Mouse (Mus musculus) CH12.LX (cell line): ENCODE measurements at regions not wholly inside any gene's neighbourhood (a gene's known extent, or its start where the extent isn't known, plus 50 kb on each side); places are given as distances from the start of the nearest gene placed in this dataset.

ENCODE experiments used
- DNase-seq: peaks from one replicate; pipeline ENCODE4 v3.0.0-alpha.2; 2013; ENCODE audit errors: extremely low read depth
- H3K27ac ChIP-seq: 2 replicates; pipeline ENCODE4 v1.5.1; 2012; ENCODE audit warnings: low read depth, mild to moderate bottlenecking, control low read depth, moderate library complexity; ENCODE audit not compliant: insufficient read depth
- H3K27me3 ChIP-seq: replicated peaks from 2 replicates; pipeline ENCODE3; 2012; ENCODE audit warnings: inconsistent platforms
- H3K36me3 ChIP-seq, 2 experiments: replicated peaks in 1 of 2; 2 replicates each; pipeline versions ENCODE3 to v1.6.1; 2012; ENCODE audit warnings: inconsistent platforms in 1 of 2, low read length in 1 of 2, mild to moderate bottlenecking in 1 of 2, mixed read lengths in 1 of 2, moderate library complexity in 1 of 2; ENCODE audit not compliant: control insufficient read depth in 1 of 2, insufficient read depth in 1 of 2
- H3K4me1 ChIP-seq, 2 experiments: 2 replicates each; pipeline ENCODE4 v1.6.1; 2012; ENCODE audit warnings: inconsistent platforms in 1 of 2, moderate library complexity in 1 of 2; ENCODE audit not compliant: insufficient read depth in 2 of 2, control insufficient read depth in 1 of 2
- H3K4me2 ChIP-seq: 2 replicates; pipeline ENCODE4 v1.6.1; 2012; ENCODE audit warnings: low read depth, mild to moderate bottlenecking, control low read depth; ENCODE audit not compliant: poor library complexity, insufficient read depth, severe bottlenecking
- H3K4me3 ChIP-seq, 3 experiments: fragments of 150-350 bp in 1 of 3; sonication (generic) in 1 of 3; replicated peaks in 1 of 3; 2 replicates each; pipeline versions ENCODE3 to v1.5.1; 2011 to 2012; ENCODE audit warnings: low read depth in 2 of 3, low read length in 2 of 3, mild to moderate bottlenecking in 2 of 3, moderate library complexity in 2 of 3, control low read depth in 1 of 3, improper control_type of control experiment in 1 of 3, inconsistent platforms in 1 of 3, mixed read lengths in 1 of 3; ENCODE audit not compliant: poor library complexity in 1 of 3
- H3K79me2 ChIP-seq: replicated peaks from 2 replicates; pipeline ENCODE4 v1.6.1; 2012; ENCODE audit warnings: mild to moderate bottlenecking, moderate library complexity; ENCODE audit not compliant: control insufficient read depth, poor library complexity, insufficient read depth, severe bottlenecking; ENCODE audit errors: extremely low read depth
- H3K9ac ChIP-seq: 2 replicates; pipeline ENCODE4 v1.6.1; 2012; ENCODE audit warnings: low read depth, mild to moderate bottlenecking, control low read depth, moderate library complexity; ENCODE audit not compliant: insufficient read depth
- H3K9me3 ChIP-seq: replicated peaks from 2 replicates; pipeline ENCODE3; 2012; ENCODE audit warnings: low read length, inconsistent platforms, mixed read lengths
- BHLHE40 ChIP-seq: IDR thresholded peaks from 2 replicates; pipeline ENCODE4 v1.6.1; 2011; ENCODE audit warnings: mild to moderate bottlenecking, low read depth, low read length, improper control_type of control experiment
- CHD1 ChIP-seq: IDR thresholded peaks from 2 replicates; pipeline ENCODE4 v1.6.1; 2012; ENCODE audit warnings: low read depth, low read length, improper control_type of control experiment, inconsistent platforms
- E2F4 ChIP-seq: IDR thresholded peaks from 2 replicates; pipeline ENCODE4 v1.6.1; 2011; ENCODE audit warnings: low read depth, low read length, improper control_type of control experiment; ENCODE audit not compliant: insufficient replicate concordance
- ELF1 ChIP-seq: IDR thresholded peaks from 2 replicates; pipeline ENCODE4 v1.6.1; 2014; ENCODE audit warnings: low read depth, mild to moderate bottlenecking, inconsistent platforms, low read length, improper control_type of control experiment
- EP300 ChIP-seq: IDR thresholded peaks from 2 replicates; pipeline ENCODE4 v1.6.1; 2011; ENCODE audit warnings: low read length, improper control_type of control experiment
- ETS1 ChIP-seq: conservative IDR thresholded peaks from 2 replicates; pipeline ENCODE4 v1.6.1; 2012; ENCODE audit warnings: low read depth, mild to moderate bottlenecking, inconsistent platforms, low read length, improper control_type of control experiment, moderate library complexity
- IRF4 ChIP-seq: IDR thresholded peaks from 2 replicates; pipeline ENCODE4 v1.6.1; 2014; ENCODE audit warnings: low read depth, mild to moderate bottlenecking, inconsistent platforms, low read length, improper control_type of control experiment
- JUN ChIP-seq: IDR thresholded peaks from 2 replicates; pipeline ENCODE4 v1.6.1; 2011; ENCODE audit warnings: low read depth, mild to moderate bottlenecking, low read length, improper control_type of control experiment, moderate library complexity; ENCODE audit not compliant: insufficient read depth
- JUND ChIP-seq: conservative IDR thresholded peaks from 2 replicates; pipeline ENCODE4 v1.6.1; 2011; ENCODE audit warnings: low read depth, low read length, improper control_type of control experiment
- KAT2A ChIP-seq: IDR thresholded peaks from 2 replicates; pipeline ENCODE4 v1.6.1; 2012; ENCODE audit warnings: low read length, improper control_type of control experiment, inconsistent platforms; ENCODE audit not compliant: insufficient replicate concordance
- MAZ ChIP-seq: IDR thresholded peaks from 2 replicates; pipeline ENCODE4 v1.6.1; 2012; ENCODE audit warnings: low read depth, mild to moderate bottlenecking, inconsistent platforms, low read length, improper control_type of control experiment, moderate library complexity
- MXI1 ChIP-seq: IDR thresholded peaks from 2 replicates; pipeline ENCODE4 v1.6.1; 2011; ENCODE audit warnings: mild to moderate bottlenecking, low read depth, low read length, improper control_type of control experiment
- MYC ChIP-seq: IDR thresholded peaks from 2 replicates; pipeline ENCODE4 v1.6.1; 2011; ENCODE audit warnings: low read depth, mild to moderate bottlenecking, improper control_type of control experiment, low read length
- NELFE ChIP-seq: IDR thresholded peaks from 2 replicates; pipeline ENCODE4 v1.6.1; 2011; ENCODE audit warnings: low read depth, low read length, improper control_type of control experiment
- PAX5 ChIP-seq: IDR thresholded peaks from 2 replicates; pipeline ENCODE4 v1.6.1; 2012; ENCODE audit warnings: low read length, inconsistent platforms, mixed read lengths
- POLR2A ChIP-seq: IDR thresholded peaks from 2 replicates; pipeline ENCODE4 v1.6.1; 2011; ENCODE audit warnings: low read depth, mild to moderate bottlenecking, improper control_type of control experiment, low read length
- POLR2AphosphoS2 ChIP-seq: IDR thresholded peaks from 2 replicates; pipeline ENCODE4 v1.6.1; 2011; ENCODE audit warnings: low read depth, low read length, improper control_type of control experiment
- RAD21 ChIP-seq: IDR thresholded peaks from 2 replicates; pipeline ENCODE4 v1.6.1; 2011; ENCODE audit warnings: low read depth, mild to moderate bottlenecking, low read length, improper control_type of control experiment, moderate library complexity
- RCOR1 ChIP-seq: conservative IDR thresholded peaks from 2 replicates; pipeline ENCODE4 v1.6.1; 2012; ENCODE audit warnings: low read depth, mild to moderate bottlenecking, inconsistent platforms, low read length, improper control_type of control experiment
- SIN3A ChIP-seq: IDR thresholded peaks from 2 replicates; pipeline ENCODE4 v1.6.1; 2012; ENCODE audit warnings: low read length, improper control_type of control experiment, inconsistent platforms
- SMC3 ChIP-seq: IDR thresholded peaks from 2 replicates; pipeline ENCODE4 v1.6.1; 2011; ENCODE audit warnings: low read depth, low read length, improper control_type of control experiment
- TCF12 ChIP-seq: IDR thresholded peaks from 2 replicates; pipeline ENCODE4 v1.6.1; 2014; ENCODE audit warnings: low read depth, mild to moderate bottlenecking, inconsistent platforms, low read length, improper control_type of control experiment
- USF1 ChIP-seq: IDR thresholded peaks from 2 replicates; pipeline ENCODE4 v1.6.1; 2014; ENCODE audit warnings: low read depth, mild to moderate bottlenecking, inconsistent platforms, low read length, improper control_type of control experiment
- ZMIZ1 ChIP-seq: IDR thresholded peaks from 2 replicates; pipeline ENCODE4 v1.6.1; 2012; ENCODE audit warnings: low read depth, mild to moderate bottlenecking, inconsistent platforms, low read length, improper control_type of control experiment
- ZNF384 ChIP-seq: IDR thresholded peaks from 2 replicates; pipeline ENCODE4 v1.6.1; 2012; ENCODE audit warnings: low read depth, low read length, improper control_type of control experiment, inconsistent platforms
- dilution Hi-C: fragments of 300-500 bp; cut with MboI; formaldehyde crosslinking; loops from 2 replicates; pipeline ENCODE4 v1.14.3; 2020; ENCODE audit warnings: low sequenced_read_pairs; ENCODE audit not compliant: extremely low pct_unique_long_range_greater_than_20kb, extremely low pct_ligation_motif_present
- in situ Hi-C: fragments of 300-500 bp; cut with MboI; formaldehyde crosslinking; loops from 3 replicates; pipeline ENCODE4 v1.14.3; 2019; ENCODE audit warnings: low sequenced_read_pairs, low pct_ligation_motif_present, low pct_unique_long_range_greater_than_20kb, mixed read lengths

DNA sequence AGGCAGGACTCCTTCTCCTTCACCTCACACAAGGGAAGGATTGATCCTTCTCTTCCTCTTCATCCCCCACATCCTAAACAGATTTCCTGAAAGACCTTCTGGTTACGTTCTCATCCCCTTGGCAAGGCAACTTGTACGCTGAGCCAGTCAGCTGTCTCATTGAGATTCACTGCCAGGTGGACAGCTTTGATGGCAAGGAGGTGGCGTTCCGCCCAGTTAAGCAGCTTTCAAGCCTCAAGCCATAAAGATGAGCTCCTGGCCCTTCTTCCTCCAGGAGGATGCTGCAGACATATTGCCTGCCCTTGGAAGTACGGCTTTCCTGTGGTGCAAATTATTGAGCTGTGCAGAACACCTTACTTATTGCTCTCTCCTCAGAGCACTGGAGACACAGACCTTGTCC is 494.8 kb upstream of the Mpdz start:
- dilution Hi-C loops = no loop called here
- Histone ChIP-seq H3K27ac (no peak overlapping the region), H3K4me2 (no peak overlapping the region), H3K9ac (no peak overlapping the region), H3K4me3 (no peak overlapping the region), H3K4me1 (no peaks in the 10 kb centered on the region), H3K27me3 (no peaks in the 10 kb centered on the region), H3K36me3 (no peaks in the 10 kb centered on the region), H3K79me2 (no peaks in the 10 kb centered on the region), H3K9me3 (no peaks in the 10 kb centered on the region)
- TF ChIP-seq TCF12 (no peak), NELFE (no peak), KAT2A (no peak), ZMIZ1 (no peak), MYC (no peak), ELF1 (no peak), EP300 (no peak), MAZ (no peak), POLR2AphosphoS2 (no peak)
- in situ Hi-C loops = no loop called here
- no peak for DNase-seq

DNA sequence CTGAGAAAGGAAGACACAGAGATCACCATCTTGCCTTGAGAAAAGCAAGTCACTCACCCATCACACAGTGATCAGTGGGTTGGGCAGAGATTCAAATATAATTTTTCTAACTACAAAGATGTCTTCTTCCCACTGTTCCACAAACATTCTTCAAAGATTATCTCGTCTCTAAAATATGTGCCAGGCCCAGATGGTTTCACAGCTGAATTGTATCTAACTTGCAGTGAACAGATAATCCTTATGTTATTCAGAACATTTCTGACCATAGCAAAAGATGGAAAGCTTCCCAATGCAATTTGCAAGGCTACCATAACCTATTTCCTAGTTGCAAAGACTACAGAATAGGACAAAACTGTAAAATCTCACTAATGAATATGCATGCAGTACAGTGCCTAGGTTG is 488.3 kb upstream of the Mpdz start:
- H3K36me3 ChIP-seq = no peaks in the 10 kb centered on the region
- no peak overlapping the region for H3K27ac ChIP-seq
- TF ChIP-seq RAD21 (no peak), PAX5 (no peak), POLR2AphosphoS2 (no peak), ETS1 (no peak), BHLHE40 (no peak), SMC3 (no peak)
- in situ Hi-C loops = no loop called here
- H3K27me3 ChIP-seq = no peaks in the 10 kb centered on the region
- no peak overlapping the region for H3K4me2 ChIP-seq
- peaks cover 14 to 33% of the 10 kb centered on the region in 2 experiments for H3K4me1 ChIP-seq
- no peaks in the 10 kb centered on the region for H3K79me2 ChIP-seq
- dilution Hi-C loops = no loop called here
- no peak for DNase-seq
- no peaks in the 10 kb centered on the region for H3K9me3 ChIP-seq
- H3K4me3 ChIP-seq = no peak overlapping the region
- H3K9ac ChIP-seq = no peak overlapping the region

DNA sequence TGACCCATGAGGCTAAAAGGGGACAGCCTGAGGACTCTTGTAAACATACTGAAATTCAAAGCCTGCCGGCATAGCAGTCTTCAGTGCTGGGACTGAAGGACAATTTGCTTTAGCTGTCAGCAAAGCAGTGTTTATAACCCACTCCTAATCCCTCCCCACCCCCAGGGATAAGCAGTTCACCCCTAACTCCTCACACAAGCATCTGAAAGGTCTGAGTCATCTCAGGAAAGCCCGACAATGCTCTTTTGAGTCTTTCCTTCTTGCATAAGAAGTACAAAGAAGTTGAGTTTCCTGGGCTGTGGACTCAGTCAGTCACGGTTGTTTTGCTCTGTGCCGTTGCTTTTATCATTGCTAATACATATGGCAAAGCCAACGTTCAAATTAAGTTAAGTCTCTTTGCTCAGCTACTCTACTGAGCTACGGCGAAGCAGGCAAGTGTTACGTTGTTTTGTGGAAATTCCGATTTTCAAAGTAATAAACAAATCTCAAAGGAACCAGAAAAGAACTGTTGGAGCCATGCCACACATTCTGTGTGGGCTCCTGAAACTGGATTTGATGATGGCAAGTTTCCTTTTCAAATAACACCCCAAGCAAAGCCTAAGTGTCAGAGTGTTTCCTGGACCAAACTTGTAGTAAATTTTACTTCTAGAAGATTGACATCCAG is 486.1 kb upstream of the Mpdz start:
- dilution Hi-C loops = no loop called here
- peaks cover 17 to 40% of the 10 kb centered on the region in 2 experiments for H3K4me1 ChIP-seq
- DNase-seq = peak; percentile 62
- H3K79me2 ChIP-seq = no peaks in the 10 kb centered on the region
- no peaks in the 10 kb centered on the region for H3K9me3 ChIP-seq
- in situ Hi-C loops = no loop called here
- H3K27me3 ChIP-seq = no peaks in the 10 kb centered on the region
- no peak overlapping the region for H3K4me3 ChIP-seq
- H3K36me3 ChIP-seq = no peaks in the 10 kb centered on the region
- H3K4me2 ChIP-seq = peak overlapping the region; percentile 83
- no peak overlapping the region; the same call in 1 of the 2 replicates for H3K27ac ChIP-seq
- H3K9ac ChIP-seq = no peak overlapping the region
- no peak for TF ChIP-seq USF1
- no peak for TF ChIP-seq ZMIZ1
- peak; percentile 11; the same call in 1 of the 2 replicates for TF ChIP-seq MYC
- peak; percentile 92 for TF ChIP-seq IRF4
- TF ChIP-seq ZNF384 = 0 out of 2 replicates have a peak, but pooled peaks have one; percentile 7
- TF ChIP-seq ETS1 = peak; percentile 40; the same call in 1 of the 2 replicates
- TF ChIP-seq SIN3A = no peak
- TF ChIP-seq RCOR1 = peak; percentile 60; the same call in 1 of the 2 replicates
- TF ChIP-seq MXI1 = no peak
- TF ChIP-seq JUND = peak; percentile 94
- peak; percentile 60 for TF ChIP-seq BHLHE40
- no peak for TF ChIP-seq POLR2A
- TF ChIP-seq E2F4 = no peak
- peak; percentile 79 for TF ChIP-seq JUN
- peak; percentile 71; the same call in 1 of the 2 replicates for TF ChIP-seq CHD1
- TF ChIP-seq RAD21 = no peak; the same call in none of the 2 replicates
- TF ChIP-seq MAZ = 0 out of 2 replicates have a peak, but pooled peaks have one; percentile 39
